Mouse (Mus musculus): ENCODE results near the gene Elk3.
"Not testable (repeated sequence)": the region's sequence is repeated elsewhere in the genome, so short reads cannot be mapped to it uniquely, and the experiment has no call there.

The Elk3 gene

GRCm38 (mm10) chr10:93310721-93311411 is at the start of gene Elk3:
Elk3 (minus strand) TSS chr10:93311135.
- peak; percentile 83 for DNase-seq

- no peak for DNase-seq
Observed at GRCm38 (mm10) chr10:93360623-93361022, 49.7 kb upstream of the Elk3 start.

GRCm38 (mm10) chr10:93360190-93360589 is 49.3 kb upstream of the Elk3 start:
- DNase-seq = not testable (repeated sequence)

GRCm38 (mm10) chr10:93359339-93359863 is 48.5 kb upstream of the Elk3 start:
- no peak for DNase-seq

GRCm38 (mm10) chr10:93358878-93359277 is 47.9 kb upstream of the Elk3 start:
- DNase-seq = no peak

GRCm38 (mm10) chr10:93357162-93357561 is 46.2 kb upstream of the Elk3 start:
- no peak for DNase-seq

- DNase-seq = no peak
Observed at GRCm38 (mm10) chr10:93356122-93356521, 45.2 kb upstream of the Elk3 start.

- peak; percentile 63 for DNase-seq
Observed at GRCm38 (mm10) chr10:93355276-93355927, 44.5 kb upstream of the Elk3 start.

GRCm38 (mm10) chr10:93353545-93354326 is 42.8 kb upstream of the Elk3 start:
- DNase-seq = no peak

- DNase-seq = no peak
Observed at GRCm38 (mm10) chr10:93347918-93348505, 37.1 kb upstream of the Elk3 start.

GRCm38 (mm10) chr10:93347387-93347786 is 36.5 kb upstream of the Elk3 start:
- DNase-seq = no peak

GRCm38 (mm10) chr10:93346208-93346936 is 35.4 kb upstream of the Elk3 start:
- no peak for DNase-seq

GRCm38 (mm10) chr10:93345497-93345896 is 34.6 kb upstream of the Elk3 start:
- no peak for DNase-seq

- DNase-seq = no peak
Observed at GRCm38 (mm10) chr10:93343469-93343868, 32.5 kb upstream of the Elk3 start.

GRCm38 (mm10) chr10:93342986-93343385 is 32.1 kb upstream of the Elk3 start:
- no peak for DNase-seq

GRCm38 (mm10) chr10:93338526-93338925 is 27.6 kb upstream of the Elk3 start:
- DNase-seq = no peak

GRCm38 (mm10) chr10:93336462-93336931 is 25.6 kb upstream of the Elk3 start:
- no peak for DNase-seq

GRCm38 (mm10) chr10:93335828-93336461 is 25.0 kb upstream of the Elk3 start:
- DNase-seq = no peak

GRCm38 (mm10) chr10:93335001-93335400 is 24.1 kb upstream of the Elk3 start:
- no peak for DNase-seq

- DNase-seq = no peak
Observed at GRCm38 (mm10) chr10:93333239-93333638, 22.3 kb upstream of the Elk3 start.

GRCm38 (mm10) chr10:93332261-93332809 is 21.4 kb upstream of the Elk3 start:
- no peak for DNase-seq

Data from embryo, embryonic 11 days (tissue).